Mouse (Mus musculus) heart, embryonic 13.5 days (tissue): ENCODE data around the gene Exosc8. TPM values are rescaled to one million over a fixed set of nuclear protein-coding genes. Genes with fewer than 3 reads are reported as not detected.
"Not testable (repeated sequence)": the region's sequence is repeated elsewhere in the genome, so short reads cannot be mapped to it uniquely, and the experiment has no call there.

Experiments used
- ATAC-seq: fragments of 200-750 bp; cut with Nextera tagmentation; 2 replicates; pipeline ENCODE4 v1.8.0; 2017; ENCODE audit warnings: moderate TSS enrichment; ENCODE audit not compliant: insufficient number of reproducible peaks, low FRiP score, low TSS enrichment; ENCODE audit errors: extremely low read depth
- H3K27ac ChIP-seq: fragments of 300-500 bp; sonication (generic); replicated peaks from 2 replicates; pipeline ENCODE4 v1.5.1; 2015; ENCODE audit warnings: moderate library complexity, mild to moderate bottlenecking, inconsistent platforms
- H3K27me3 ChIP-seq: fragments of 300-500 bp; sonication (generic); replicated peaks from 2 replicates; pipeline ENCODE4 v1.6.1; 2015; ENCODE audit warnings: mild to moderate bottlenecking, inconsistent platforms
- H3K36me3 ChIP-seq: fragments of 300-500 bp; sonication (generic); 2 replicates; pipeline ENCODE4 v1.6.1; 2015; ENCODE audit warnings: mild to moderate bottlenecking, inconsistent platforms
- H3K4me1 ChIP-seq: fragments of 300-500 bp; sonication (generic); 2 replicates; pipeline ENCODE4 v1.6.1; 2015; ENCODE audit warnings: inconsistent platforms
- H3K4me2 ChIP-seq: fragments of 300-500 bp; sonication (generic); 2 replicates; pipeline ENCODE4 v1.6.1; 2015; ENCODE audit warnings: inconsistent platforms, mild to moderate bottlenecking, moderate library complexity
- H3K4me3 ChIP-seq: fragments of 300-500 bp; sonication (generic); 2 replicates; pipeline ENCODE4 v1.5.1; 2015; ENCODE audit warnings: moderate library complexity, mild to moderate bottlenecking, inconsistent platforms
- H3K9ac ChIP-seq: fragments of 300-500 bp; sonication (generic); 2 replicates; pipeline ENCODE4 v1.6.1; 2015; ENCODE audit warnings: inconsistent platforms, mild to moderate bottlenecking, moderate library complexity
- H3K9me3 ChIP-seq: fragments of 300-500 bp; sonication (generic); 2 replicates; pipeline ENCODE4 v1.6.1; 2016; ENCODE audit warnings: inconsistent platforms
- WGBS: fragments of 180-500 bp; shearing (Covaris S2); methylation state at CpG from one replicate; pipeline ENCODE4 v1.1.7; 2015; ENCODE audit warnings: mixed read lengths; 5-methylcytosine and 5-hydroxymethylcytosine counted together
- polyA plus RNA-seq: library from polyadenylated mRNA; unstranded; fragments of >200 nt; fragmentation: Nextera tagmentation; extraction: Ambion mirVana; gene quantifications from 2 replicates; pipeline ENCODE4 v1.2.1, GENCODE M21; 2015

The Exosc8 gene
- polyA plus RNA-seq, 1 experiment from 2014 or later = 78.9 TPM

DNA sequence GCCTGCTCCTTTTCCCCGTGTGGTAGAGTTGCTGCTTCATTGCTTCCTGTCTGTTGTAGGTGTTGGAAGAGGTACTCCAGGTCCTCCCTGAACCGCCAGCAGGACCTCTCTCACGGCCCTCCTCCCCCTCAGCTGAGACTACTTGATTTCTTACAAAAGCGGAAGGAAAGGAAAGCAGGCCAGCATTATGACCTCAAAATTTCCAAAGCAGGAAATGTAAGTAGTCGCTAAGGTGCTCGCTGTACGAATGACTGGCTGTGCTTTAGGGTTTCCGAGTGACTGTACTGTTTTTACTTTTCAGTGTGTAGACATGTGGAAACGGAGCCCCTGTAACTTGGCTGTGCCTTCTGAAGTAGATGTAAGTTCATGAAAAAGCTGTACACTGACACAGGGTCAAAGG, 26.2 kb downstream of the Exosc8 start:
- 63% methylated on average over 9 of the region's 9 CpGs for WGBS
- no peak overlapping the region for H3K4me2 ChIP-seq
- H3K4me1 ChIP-seq = peaks cover 4% of the 10 kb centered on the region
- H3K27ac ChIP-seq = 0 out of 2 replicates have a peak overlapping the region, but pooled peaks have one; percentile 12
- H3K9ac ChIP-seq = no peak overlapping the region
- H3K36me3 ChIP-seq = peaks cover 91% of the 10 kb centered on the region
- no peak overlapping the region for H3K4me3 ChIP-seq
- H3K9me3 ChIP-seq = no peaks in the 10 kb centered on the region
- H3K27me3 ChIP-seq = no peaks in the 10 kb centered on the region
- no peak for ATAC-seq

DNA sequence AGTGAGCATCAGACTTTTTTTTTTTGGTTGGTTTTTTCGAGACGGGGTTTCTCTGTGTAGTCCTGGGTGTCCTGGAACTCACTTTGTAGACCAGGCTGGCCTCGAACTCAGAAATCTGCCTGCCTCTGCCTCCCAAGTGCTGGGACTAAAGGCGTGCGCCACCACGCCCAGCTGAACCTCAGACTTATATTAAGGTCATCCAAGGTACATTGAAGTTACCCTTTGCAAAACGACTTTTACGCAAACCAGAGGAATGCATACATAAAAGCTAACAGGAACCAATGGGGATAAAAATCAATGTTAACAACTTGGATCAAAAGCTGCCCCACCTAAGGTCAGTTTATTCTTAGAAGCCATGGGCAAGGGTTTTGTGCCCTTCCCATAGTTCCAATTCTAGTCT, 31.1 kb downstream of the Exosc8 start:
- H3K36me3 ChIP-seq = peaks cover 93% of the 10 kb centered on the region
- not testable (repeated sequence) for H3K4me2 ChIP-seq, H3K9me3 ChIP-seq, H3K27me3 ChIP-seq, H3K4me1 ChIP-seq, H3K27ac ChIP-seq, H3K9ac ChIP-seq, H3K4me3 ChIP-seq, ATAC-seq
- 94% methylated on average over 8 of the region's 8 CpGs for WGBS

DNA sequence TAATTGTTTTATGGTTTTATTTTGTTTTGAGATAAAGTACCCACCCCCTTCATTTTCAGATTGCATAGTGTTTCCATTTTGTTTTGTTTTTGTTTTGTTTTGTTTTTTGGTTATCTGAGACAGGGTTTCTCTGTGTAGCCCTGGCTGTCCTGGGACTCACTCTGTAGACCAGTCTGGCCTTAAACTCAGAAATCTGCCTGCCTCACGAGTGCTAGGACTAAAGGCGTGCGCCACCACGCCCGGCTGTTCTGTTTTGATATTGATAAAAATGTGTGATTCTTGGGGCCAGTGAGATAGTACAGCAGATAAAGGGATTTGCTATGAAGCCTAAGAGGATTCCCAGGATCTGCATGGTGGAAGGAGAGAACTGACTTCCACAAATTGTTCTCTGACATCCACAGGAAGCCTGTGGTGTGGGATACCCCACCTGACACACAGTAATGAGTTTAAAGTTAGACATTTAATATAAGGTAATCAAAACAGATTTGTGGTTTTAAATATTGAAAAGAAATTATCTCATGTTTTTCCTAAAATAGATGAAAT, 35.4 kb downstream of the Exosc8 start:
- Histone ChIP-seq H3K9me3 (no peaks in the 10 kb centered on the region), H3K4me3 (no peak overlapping the region), H3K36me3 (peaks cover 91% of the 10 kb centered on the region), H3K4me2 (no peak overlapping the region), H3K27ac (no peak overlapping the region), H3K27me3 (no peaks in the 10 kb centered on the region), H3K4me1 (peaks cover under 1% of the 10 kb centered on the region; the same call in 1 of the 2 replicates), H3K9ac (no peak overlapping the region)
- no peak; the same call in 1 of the 2 replicates for ATAC-seq
- 40% methylated on average over 5 of the region's 5 CpGs for WGBS

GRCm38 (mm10) chr3:54693056-54693415, 42.2 kb downstream of the Exosc8 start:
- Histone ChIP-seq H3K27ac (peak overlapping the region; percentile 94), H3K4me3 (peak overlapping the region; percentile 85), H3K4me1 (peaks cover 8% of the 10 kb centered on the region), H3K27me3 (no peaks in the 10 kb centered on the region), H3K4me2 (peak overlapping the region; percentile 87), H3K36me3 (peaks cover 34% of the 10 kb centered on the region), H3K9me3 (no peaks in the 10 kb centered on the region), H3K9ac (peak overlapping the region; percentile 89)
- 1% methylated on average over 8 of the region's 8 CpGs for WGBS
- no peak for ATAC-seq

DNA sequence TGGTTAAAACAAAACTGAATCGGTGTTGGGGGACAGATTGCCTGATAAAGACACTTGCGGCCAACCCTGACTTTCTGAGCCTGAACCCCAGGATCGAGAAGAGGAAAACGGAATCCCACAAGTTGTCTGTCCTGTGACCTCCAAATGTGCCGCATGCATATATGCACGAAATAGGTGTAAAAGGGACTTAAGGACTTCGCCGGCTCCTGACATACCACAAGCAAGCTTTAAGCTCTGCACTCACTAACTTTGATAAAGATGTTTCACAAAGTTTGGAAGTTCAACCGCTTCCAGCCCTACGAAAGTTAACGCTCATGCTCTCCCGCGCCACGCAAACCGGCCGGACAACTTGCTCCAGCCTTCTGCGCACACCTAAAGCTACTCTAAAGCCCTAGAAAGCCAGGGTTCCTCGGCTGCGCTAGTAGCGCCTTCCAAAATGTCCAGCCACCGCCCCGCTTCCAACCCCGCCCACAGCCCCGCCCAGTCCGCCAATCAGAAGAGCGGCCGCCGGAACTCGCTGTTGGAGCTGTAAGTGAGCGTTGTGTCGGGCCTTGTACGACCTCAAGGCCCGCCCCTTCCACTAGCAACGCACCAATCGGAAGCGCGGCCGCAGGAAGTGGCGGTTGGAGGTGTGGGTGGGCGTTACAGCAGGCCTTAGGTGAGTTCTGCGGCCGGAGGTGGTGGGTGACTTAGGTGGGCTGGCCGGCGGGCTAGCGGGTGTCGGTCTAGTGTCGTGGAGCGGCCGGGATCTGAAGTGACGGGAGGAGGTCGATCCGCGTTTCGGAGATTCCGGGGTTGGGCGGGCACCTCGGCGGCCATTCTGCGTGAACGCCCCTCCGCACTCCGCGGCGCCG, 42.8 kb downstream of the Exosc8 start, which contains the start of gene Supt20:
Gene Supt20 (plus strand): TSS at position 606 of the 854 bp plus-strand sequence.
- Histone ChIP-seq H3K4me1 (peaks cover 8% of the 10 kb centered on the region), H3K9ac (peak within 1 kb of the TSS; percentile 89), H3K9me3 (no peaks in the 10 kb centered on the region), H3K27ac (peak within 1 kb of the TSS; percentile 94), H3K36me3 (peaks cover 27% of the 10 kb centered on the region), H3K4me3 (peak within 1 kb of the TSS; percentile 85), H3K4me2 (peak within 1 kb of the TSS; percentile 87), H3K27me3 (no peaks in the 10 kb centered on the region)
- peak; percentile 96 for ATAC-seq
- WGBS = 1% methylated on average over 65 of the region's 65 CpGs

- 45% methylated on average over 2 of the region's 2 CpGs for WGBS
- Histone ChIP-seq H3K9ac (no peak overlapping the region), H3K4me3 (no peak overlapping the region), H3K4me1 (no peaks in the 10 kb centered on the region), H3K9me3 (no peaks in the 10 kb centered on the region), H3K27me3 (no peaks in the 10 kb centered on the region), H3K36me3 (no peaks in the 10 kb centered on the region), H3K27ac (no peak overlapping the region), H3K4me2 (no peak overlapping the region)
- no peak for ATAC-seq
Measured at GRCm38 (mm10) chr3:54689091-54689490, 46.1 kb downstream of the Exosc8 start.

DNA sequence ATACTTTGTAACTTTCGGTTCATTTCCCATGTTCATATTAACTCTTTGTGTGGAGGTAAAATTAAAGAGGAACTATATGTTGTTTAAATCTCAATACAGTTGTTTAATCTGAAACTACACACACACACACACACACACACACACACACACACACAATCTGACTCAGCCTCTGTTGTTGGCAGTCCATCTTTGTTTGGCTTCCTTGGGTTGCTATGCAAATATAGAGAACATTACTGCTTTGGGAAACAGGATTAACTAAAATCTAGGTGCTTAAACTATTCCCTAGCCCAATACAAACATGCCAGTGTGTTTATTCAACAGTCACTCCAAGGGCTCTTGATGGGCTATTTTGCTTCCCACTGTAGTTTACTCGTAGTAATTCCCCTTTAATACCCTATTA, 47.9 kb downstream of the Exosc8 start:
- H3K9ac ChIP-seq = no peak overlapping the region
- H3K9me3 ChIP-seq = no peaks in the 10 kb centered on the region
- H3K36me3 ChIP-seq = no peaks in the 10 kb centered on the region
- no peak overlapping the region for H3K4me3 ChIP-seq
- WGBS = 69% methylated on average over 2 of the region's 2 CpGs
- no peaks in the 10 kb centered on the region for H3K27me3 ChIP-seq
- H3K4me1 ChIP-seq = no peaks in the 10 kb centered on the region
- H3K27ac ChIP-seq = no peak overlapping the region
- no peak for ATAC-seq
- H3K4me2 ChIP-seq = no peak overlapping the region

DNA sequence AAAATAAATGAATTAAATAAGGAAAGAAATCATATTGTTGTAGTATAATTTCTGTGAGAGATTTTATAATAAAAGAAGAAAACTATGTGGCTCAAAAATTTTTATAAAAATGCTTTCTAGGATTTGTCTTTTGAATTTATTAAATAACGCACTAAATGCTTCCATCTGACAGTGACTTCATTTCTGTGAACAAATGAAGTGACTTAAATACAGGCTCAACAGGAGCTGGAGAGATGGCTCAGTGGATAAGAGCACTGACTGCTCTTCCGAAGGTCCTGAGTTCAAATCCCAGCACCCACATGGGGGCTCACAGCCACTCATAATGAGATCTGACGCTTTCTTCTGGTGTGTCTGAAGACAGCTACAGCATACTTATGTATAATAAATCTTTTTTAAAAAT, 50.0 kb downstream of the Exosc8 start:
- Histone ChIP-seq H3K9me3 (no peaks in the 10 kb centered on the region), H3K4me1 (no peaks in the 10 kb centered on the region), H3K27me3 (no peaks in the 10 kb centered on the region), H3K4me2 (no peak overlapping the region), H3K27ac (no peak overlapping the region), H3K36me3 (no peaks in the 10 kb centered on the region), H3K9ac (no peak overlapping the region), H3K4me3 (no peak overlapping the region)
- no peak for ATAC-seq
- WGBS = 86% methylated on average over 3 of the region's 3 CpGs

DNA sequence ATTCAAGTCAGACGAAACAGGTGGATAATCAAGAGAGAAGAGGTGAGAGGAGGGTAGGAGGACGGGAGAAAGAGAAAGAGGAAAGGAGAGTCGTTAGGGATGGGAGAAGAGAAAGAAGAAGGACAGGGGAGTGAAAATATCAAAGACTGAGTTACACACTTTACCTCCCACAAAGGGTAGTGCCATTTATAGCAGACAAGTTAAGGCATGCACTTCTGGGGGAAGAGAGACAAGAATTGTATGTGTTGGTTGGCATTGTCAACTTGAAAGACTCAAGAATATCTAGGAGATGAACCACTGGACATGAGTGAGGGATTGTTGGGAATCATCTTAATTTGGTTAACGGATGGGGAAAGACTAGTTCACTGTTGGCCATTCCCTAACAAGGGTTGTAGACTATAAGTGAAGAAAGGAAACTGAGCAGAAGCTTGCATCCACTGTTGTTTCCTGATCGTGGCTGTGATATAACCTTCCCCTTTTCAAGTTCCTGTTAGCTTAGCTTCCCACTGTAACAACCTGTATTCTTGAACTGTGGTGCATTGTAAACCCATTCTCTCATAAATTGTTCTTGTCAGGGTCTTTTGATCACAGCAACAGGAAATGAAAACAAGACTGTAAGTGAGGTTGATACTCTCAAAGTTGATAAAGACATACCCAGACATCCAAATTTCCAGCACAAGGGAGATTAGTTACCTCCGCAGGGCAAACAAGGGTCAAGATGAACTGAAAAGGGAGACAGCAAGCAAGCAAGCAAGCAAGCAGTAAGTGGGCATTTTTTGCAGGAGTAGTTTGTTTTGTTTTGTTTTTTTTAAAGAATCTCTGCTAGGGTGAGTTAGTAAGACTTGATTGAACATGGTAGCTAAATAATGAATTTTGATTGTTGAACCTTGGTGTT, 53.6 kb downstream of the Exosc8 start:
- no peak overlapping the region for H3K4me2 ChIP-seq
- no peak for ATAC-seq
- H3K27ac ChIP-seq = no peak overlapping the region
- no peak overlapping the region for H3K9ac ChIP-seq
- no peaks in the 10 kb centered on the region for H3K4me1 ChIP-seq
- H3K4me3 ChIP-seq = no peak overlapping the region
- no peaks in the 10 kb centered on the region for H3K36me3 ChIP-seq
- H3K9me3 ChIP-seq = no peaks in the 10 kb centered on the region
- WGBS = 53% methylated on average over 6 of the region's 6 CpGs
- H3K27me3 ChIP-seq = no peaks in the 10 kb centered on the region
